Mouse (Mus musculus) G1E (cell line): ENCODE data around the gene Fam83c. TPM values are rescaled to one million over a fixed set of nuclear protein-coding genes. Genes with fewer than 3 reads are reported as not detected.
"Not testable (repeated sequence)": the region's sequence is repeated elsewhere in the genome, so short reads cannot be mapped to it uniquely, and the experiment has no call there.

Experiments
- ATAC-seq: 2 replicates; pipeline ENCODE4 v1.8.0; 2016; ENCODE audit warnings: mild to moderate bottlenecking; ENCODE audit not compliant: insufficient number of reproducible peaks, poor library complexity, low FRiP score, severe bottlenecking; ENCODE audit errors: extremely low read depth
- DNase-seq: peaks from one replicate; pipeline ENCODE4 v3.0.0; 2012; ENCODE audit warnings: low spot score
- H3K27me3 ChIP-seq: 2 replicates; pipeline ENCODE4 v1.6.1; 2012; ENCODE audit warnings: mild to moderate bottlenecking, low read length, inconsistent platforms; ENCODE audit not compliant: insufficient read depth
- H3K36me3 ChIP-seq: replicated peaks from 2 replicates; pipeline ENCODE3; 2012; ENCODE audit warnings: mild to moderate bottlenecking, inconsistent platforms
- H3K4me1 ChIP-seq: 2 replicates; pipeline ENCODE4 v1.6.1; 2012; ENCODE audit warnings: low read depth, low read length, inconsistent platforms, mixed read lengths; ENCODE audit not compliant: insufficient read depth
- H3K4me3 ChIP-seq: 2 replicates; pipeline ENCODE4 v1.5.1; 2012; ENCODE audit warnings: low read depth, mild to moderate bottlenecking, inconsistent platforms, low read length, moderate library complexity, mixed read lengths
- H3K9me3 ChIP-seq: replicated peaks from 2 replicates; pipeline ENCODE4 v1.6.1; 2012; ENCODE audit warnings: inconsistent platforms
- CTCF ChIP-seq: IDR thresholded peaks from 2 replicates; pipeline ENCODE4 v1.5.1; 2012; ENCODE audit warnings: low read depth, low read length, inconsistent platforms, mixed read lengths
- GATA1 ChIP-seq: IDR thresholded peaks from 2 replicates; pipeline ENCODE4 v1.6.1; 2012; ENCODE audit warnings: borderline replicate concordance, low read length, inconsistent platforms, mixed read lengths
- GATA2 ChIP-seq: IDR thresholded peaks from 2 replicates; pipeline ENCODE4 v1.6.1; 2012; ENCODE audit warnings: low read depth, low read length, inconsistent platforms, borderline replicate concordance
- POLR2AphosphoS5 ChIP-seq: IDR thresholded peaks from 2 replicates; pipeline ENCODE4 v1.6.1; 2012; ENCODE audit warnings: low read depth, low read length, inconsistent platforms; ENCODE audit not compliant: insufficient replicate concordance
- TAL1 ChIP-seq: conservative IDR thresholded peaks from 2 replicates; pipeline ENCODE4 v1.6.1; 2012; ENCODE audit warnings: low read depth, low read length, inconsistent platforms, mixed read lengths
- polyA plus RNA-seq: library from polyadenylated mRNA; stranded (reverse); fragments of >175 nt; gene quantifications from 2 replicates; pipeline ENCODE4 v1.2.3, GENCODE M21; 2012
- total RNA-seq, 2 experiments: library from RNA; stranded (forward) in 1 of 2; stranded (reverse) in 1 of 2; fragments of 200-1000 nt in 1 of 2; fragments of >200 nt in 1 of 2; fragmentation: Nextera tagmentation in 1 of 2; gene quantifications; 2 replicates each; pipeline ENCODE4 v1.2.3; 2014 to 2017

Fam83c gene
- total and polyA plus RNA-seq, 3 experiments = 0.22 TPM; not detected in 2

DNA sequence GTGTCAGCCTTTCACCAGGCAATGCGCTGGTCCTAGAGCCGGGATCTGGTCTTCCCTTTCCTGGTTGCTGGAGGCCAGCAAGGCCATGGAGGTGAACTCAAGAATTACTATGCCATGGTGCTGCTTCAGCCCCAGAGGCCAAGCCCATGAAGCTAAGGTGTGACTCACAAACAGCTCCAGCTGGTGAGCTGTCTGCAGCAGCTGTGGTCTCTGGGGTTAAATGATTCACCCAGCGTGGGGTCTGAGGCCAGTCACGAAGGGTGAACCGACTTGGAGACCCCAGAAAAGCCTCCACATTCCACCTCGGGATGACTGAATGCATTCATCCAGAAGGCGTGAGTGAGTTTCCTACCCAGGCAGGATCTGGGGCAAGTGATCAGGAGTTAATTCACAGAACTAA is 15.5 kb upstream of the Fam83c start:
- ATAC-seq = no peak
- no peak for TF ChIP-seq GATA1
- no peak for TF ChIP-seq TAL1
- H3K36me3 ChIP-seq = peaks cover 98% of the 10 kb centered on the region

DNA sequence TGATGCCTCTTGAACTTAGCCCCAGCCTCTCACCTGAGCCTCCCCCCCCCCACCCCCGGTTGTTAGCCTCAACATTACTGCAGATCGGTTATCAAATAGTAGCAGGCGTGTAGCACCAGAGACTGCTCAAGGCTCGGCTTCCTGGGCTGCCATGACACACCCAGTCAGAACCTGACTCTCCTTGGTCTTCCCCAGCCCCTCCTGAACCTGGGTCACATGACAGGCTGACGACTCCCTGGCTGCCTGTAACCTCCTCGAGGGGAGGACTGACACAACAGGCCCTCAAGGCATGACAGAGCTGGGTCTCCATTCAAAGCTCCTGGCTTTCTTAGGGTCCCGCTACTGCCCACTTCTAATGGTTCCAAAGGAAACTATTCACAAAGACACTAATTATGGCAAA is 14.8 kb upstream of the Fam83c start:
- peaks cover 100% of the 10 kb centered on the region for H3K36me3 ChIP-seq
- no peaks in the 10 kb centered on the region for H3K9me3 ChIP-seq
- DNase-seq (no peak), ATAC-seq (no peak)
- H3K4me3 ChIP-seq = no peak overlapping the region
- H3K4me1 ChIP-seq = peaks cover 9% of the 10 kb centered on the region; the same call in 1 of the 2 replicates
- no peaks in the 10 kb centered on the region for H3K27me3 ChIP-seq
- TF ChIP-seq GATA1 = no peak
- no peak for TF ChIP-seq TAL1
- no peak for TF ChIP-seq CTCF
- no peak for TF ChIP-seq POLR2AphosphoS5
- TF ChIP-seq GATA2 = no peak

More for the DNA sequence above, 15.5 kb upstream of the Fam83c start:
- peaks cover 9% of the 10 kb centered on the region; the same call in 1 of the 2 replicates for H3K4me1 ChIP-seq
- H3K27me3 ChIP-seq = no peaks in the 10 kb centered on the region
- DNase-seq = no peak
- no peak overlapping the region for H3K4me3 ChIP-seq
- H3K9me3 ChIP-seq = no peaks in the 10 kb centered on the region

DNA sequence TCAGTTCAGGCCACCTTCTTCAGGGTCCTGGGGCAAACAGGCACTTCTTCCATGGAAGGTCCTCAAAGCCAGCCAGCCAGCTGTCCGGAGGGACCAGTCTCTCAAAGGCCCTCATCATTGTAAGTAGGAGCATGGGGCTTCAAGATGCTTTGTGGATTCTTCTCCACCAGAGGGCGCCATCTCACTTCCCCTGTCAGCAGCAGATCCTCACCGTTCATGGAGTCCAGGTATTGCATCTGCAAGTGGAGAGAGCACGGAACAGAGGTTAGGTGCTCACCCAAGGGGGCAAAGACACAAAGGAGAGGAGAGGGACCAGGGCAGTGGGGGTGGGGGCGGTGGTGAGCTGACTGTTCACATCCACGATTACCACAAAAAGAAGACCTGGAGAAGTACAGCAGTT is 13.6 kb upstream of the Fam83c start:
- no peak for TF ChIP-seq TAL1
- TF ChIP-seq POLR2AphosphoS5 = no peak
- TF ChIP-seq GATA2 = no peak
- peak; percentile 61 for TF ChIP-seq CTCF
- Histone ChIP-seq H3K36me3 (peaks cover 90% of the 10 kb centered on the region), H3K9me3 (no peaks in the 10 kb centered on the region), H3K27me3 (no peaks in the 10 kb centered on the region), H3K4me1 (peaks cover 9% of the 10 kb centered on the region; the same call in 1 of the 2 replicates), H3K4me3 (no peak overlapping the region)
- ATAC-seq = no peak
- DNase-seq = peak; percentile 53

DNA sequence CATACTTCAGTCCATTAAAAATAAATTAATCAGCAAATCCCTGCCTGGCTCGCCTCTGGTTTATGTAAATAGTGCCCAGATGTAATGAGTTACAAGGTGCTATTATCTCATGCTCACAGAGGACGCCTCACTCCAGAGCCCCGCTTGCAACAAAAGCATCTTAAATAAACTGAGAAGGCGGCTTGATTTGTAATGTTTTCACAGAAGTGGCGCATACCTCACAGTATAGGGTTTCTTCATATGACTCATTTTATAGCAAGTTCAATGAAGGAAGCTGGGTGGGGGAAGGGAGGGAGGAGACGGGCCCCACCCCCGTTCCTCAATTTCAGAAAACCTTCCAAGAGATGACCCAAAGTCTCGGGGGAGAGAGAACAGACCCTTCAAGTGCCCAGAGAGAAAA is 12.3 kb upstream of the Fam83c start:
- DNase-seq (no peak), ATAC-seq (no peak)
- Histone ChIP-seq H3K4me3 (no peak overlapping the region), H3K9me3 (no peaks in the 10 kb centered on the region), H3K4me1 (peaks cover 9% of the 10 kb centered on the region; the same call in 1 of the 2 replicates), H3K27me3 (0 out of 2 replicates have a peak, but pooled peaks cover 7% of the 10 kb centered on the region), H3K36me3 (peaks cover 76% of the 10 kb centered on the region)
- TF ChIP-seq TAL1 (no peak), GATA1 (no peak), CTCF (no peak)

DNA sequence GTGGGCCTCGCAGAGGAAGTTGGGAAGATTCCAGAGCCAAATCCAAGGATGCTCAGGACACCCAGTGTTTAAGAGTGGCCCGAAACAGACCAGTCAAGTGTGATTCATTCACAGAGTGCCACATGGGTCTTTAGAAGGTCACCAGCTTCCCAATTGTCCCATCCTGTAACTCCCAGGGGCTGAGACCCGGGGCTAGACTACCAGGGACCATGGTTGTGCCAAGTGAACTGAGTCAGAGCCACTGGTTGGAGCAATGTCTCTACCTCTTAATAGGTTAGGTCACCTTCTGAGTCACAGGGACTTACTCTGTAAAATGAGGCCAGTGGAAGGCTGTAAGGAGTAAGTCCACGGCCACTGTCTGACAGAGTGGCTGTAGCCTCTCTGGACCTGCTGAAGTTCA is 4.3 kb upstream of the Fam83c start:
- Histone ChIP-seq H3K4me1 (peaks cover 11% of the 10 kb centered on the region), H3K27me3 (peaks cover 63% of the 10 kb centered on the region), H3K36me3 (no peaks in the 10 kb centered on the region), H3K4me3 (no peak overlapping the region), H3K9me3 (no peaks in the 10 kb centered on the region)
- TF ChIP-seq POLR2AphosphoS5 (no peak), TAL1 (no peak), GATA1 (no peak)
- DNase-seq = no peak
- ATAC-seq = no peak

DNA sequence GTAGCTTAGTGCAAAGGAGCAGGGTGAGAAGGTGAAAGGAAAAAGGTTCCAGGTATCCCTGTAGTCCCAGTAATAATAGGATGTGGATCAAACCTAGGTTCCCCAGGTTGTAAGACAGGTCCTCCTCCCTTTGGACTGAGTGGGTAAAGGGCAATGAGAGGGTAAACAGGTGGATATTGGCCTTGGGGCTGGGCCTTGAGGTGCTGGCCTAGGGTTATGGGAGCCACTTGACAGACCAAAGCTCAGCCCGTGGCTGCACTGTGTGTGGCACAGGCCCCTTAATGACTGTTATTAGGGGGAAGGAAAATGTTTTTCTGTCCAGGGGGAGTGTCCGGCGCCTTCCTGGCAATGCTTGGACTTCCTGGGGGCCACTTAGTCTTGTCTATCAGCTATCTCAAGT is 3.3 kb upstream of the Fam83c start:
- H3K27me3 ChIP-seq = peaks cover 71% of the 10 kb centered on the region
- H3K36me3 ChIP-seq = no peaks in the 10 kb centered on the region
- no peak for ATAC-seq
- H3K4me1 ChIP-seq = peaks cover 11% of the 10 kb centered on the region
- no peaks in the 10 kb centered on the region for H3K9me3 ChIP-seq
- TF ChIP-seq GATA1 = no peak
- no peak for TF ChIP-seq TAL1
- no peak for TF ChIP-seq CTCF
- TF ChIP-seq POLR2AphosphoS5 = no peak
- TF ChIP-seq GATA2 = no peak
- DNase-seq = no peak
- H3K4me3 ChIP-seq = no peak overlapping the region

DNA sequence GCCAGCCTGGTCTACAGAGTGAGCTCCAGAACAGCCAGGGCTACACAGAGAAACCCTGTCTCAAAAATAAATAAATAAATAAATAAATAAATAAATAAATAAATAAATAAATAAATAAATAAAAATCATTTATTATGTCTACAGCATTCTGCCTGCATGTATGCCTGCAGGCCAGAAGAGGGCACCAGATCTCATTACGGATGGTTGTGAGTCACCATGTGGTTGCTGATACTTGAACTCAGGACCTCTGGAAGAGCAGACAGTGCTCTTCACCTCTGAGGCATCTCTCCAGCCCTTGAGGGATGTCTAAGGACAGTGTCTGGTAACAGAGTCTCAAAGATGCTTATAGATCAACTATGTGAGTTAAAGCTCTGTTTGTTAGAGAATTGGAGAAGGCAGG is 2.6 kb downstream of the Fam83c start:
- not testable (repeated sequence) for ATAC-seq, H3K36me3 ChIP-seq, DNase-seq, H3K4me3 ChIP-seq, H3K9me3 ChIP-seq
- H3K4me1 ChIP-seq = peaks cover 20% of the 10 kb centered on the region
- H3K27me3 ChIP-seq = peaks cover 64% of the 10 kb centered on the region
- 0 out of 2 replicates have a peak, but pooled peaks have one; percentile 16 for TF ChIP-seq CTCF
